In genomic region chr7:98692761-98693546, GRCm38 (mm10) we compare ENCODE assay signal across 9 mouse cellular contexts. TPM values are rescaled to one million over a fixed set of nuclear protein-coding genes. Genes with fewer than 3 reads are reported as not detected.
DNase-seq lines count a peak whose midpoint lies in the region; ATAC-seq lines count a peak whose summit lies in the region.
"Had no signal": no experiment of that assay in that cellular context is flagged by ENCODE, and none has a peak within 500 bp of the region (broad histone marks: within the 10 kb centered on the region; RNA-seq: fewer than 3 reads in every experiment).

No protein-coding gene starts in this region.

- H3K4me3 ChIP-seq in heart, embryonic 12.5 days: no peak overlapping the region
- H3K4me3 ChIP-seq in midbrain, embryonic 14.5 days (replicated peaks; ENCODE audit: low read depth, low read length): no peak overlapping the region

- H3K4me2 ChIP-seq in heart, embryonic 12.5 days: peak overlapping the region; percentile 50
- no peak overlapping the region for H3K4me2 ChIP-seq in midbrain, embryonic 14.5 days (ENCODE audit: low read length)

- no peak overlapping the region for H3K9ac ChIP-seq in heart, embryonic 12.5 days
- no peak overlapping the region for H3K9ac ChIP-seq in midbrain, embryonic 14.5 days (replicated peaks; ENCODE audit: low read length)

- H3K27ac ChIP-seq in heart, embryonic 12.5 days (ENCODE audit: poor library complexity, severe bottlenecking): peak overlapping the region; percentile 52; the same call in 1 of the 2 replicates
- H3K27ac ChIP-seq in midbrain, embryonic 14.5 days (replicated peaks; ENCODE audit: low read depth, low read length): no peak overlapping the region

- ATAC-seq in heart, embryonic 12.5 days (ENCODE audit: insufficient number of reproducible peaks, low FRiP score): peak; percentile 59; the same call in 1 of the 2 replicates
- ATAC-seq in erythroid progenitor cell, adult 5-6 weeks (replicated peaks; ENCODE audit: low FRiP score, poor library complexity, severe bottlenecking): no peak
- no peak for ATAC-seq in midbrain, embryonic 14.5 days (ENCODE audit: low FRiP score, low TSS enrichment)

- H3K36me3 ChIP-seq in heart, embryonic 12.5 days: no peaks in the 10 kb centered on the region
- no peaks in the 10 kb centered on the region for H3K36me3 ChIP-seq in midbrain, embryonic 14.5 days (ENCODE audit: control insufficient read depth, insufficient read depth, low read length)

- peak; percentile 23 for DNase-seq in embryo, embryonic 10 days (ENCODE audit: low spot score)
- DNase-seq in embryo, embryonic 11 days: no peak
- DNase-seq in 416B (ENCODE audit: low read depth): peak; percentile 58
- DNase-seq in kidney, postnatal 25 days: peak; percentile 80 to 84
- no peak for DNase-seq in ovary, postnatal 36 days (ENCODE audit: low spot score)
- DNase-seq in midbrain, embryonic 14.5 days: no peak

- WGBS in heart, embryonic 12.5 days: 36% methylated on average over 24 of the region's 24 CpGs
- WGBS in midbrain, embryonic 14.5 days: 50% methylated on average over 24 of the region's 24 CpGs

- no peaks in the 10 kb centered on the region for H3K9me3 ChIP-seq in heart, embryonic 12.5 days (replicated peaks)
- H3K9me3 ChIP-seq in midbrain, embryonic 14.5 days (ENCODE audit: control insufficient read depth, low read length): no peaks in the 10 kb centered on the region

- peaks cover 12% of the 10 kb centered on the region for H3K4me1 ChIP-seq in heart, embryonic 12.5 days (replicated peaks)
- no peaks in the 10 kb centered on the region for H3K4me1 ChIP-seq in midbrain, embryonic 14.5 days (ENCODE audit: control insufficient read depth, insufficient read depth, low read length)

- no peaks in the 10 kb centered on the region for H3K27me3 ChIP-seq in heart, embryonic 12.5 days (replicated peaks)
- no peaks in the 10 kb centered on the region for H3K27me3 ChIP-seq in midbrain, embryonic 14.5 days (ENCODE audit: control insufficient read depth, insufficient read depth, low read length)
- H3K27me3 ChIP-seq: CH12.LX had no signal

RNA-seq across cellular contexts. Expression of gene Thap12, which starts 9.9 kb away (rescaled TPM):
- 49.2 and 50.1 TPM in 2 replicates for polyA plus RNA-seq in heart, embryonic 12.5 days (2016; fragmentation: Nextera tagmentation; extraction: Ambion mirVana)
- total RNA-seq in erythroid progenitor cell, adult 5-6 weeks (2015; ENCODE audit: low replicate concordance): 12.6 and 16.8 TPM in 2 replicates
- 10.4 and 19.3 TPM in 2 replicates for total RNA-seq in erythroid progenitor cell, adult 5-6 weeks (2017; ENCODE audit: low replicate concordance)
- polyA plus RNA-seq in midbrain, embryonic 14.5 days (2014; fragmentation: Nextera tagmentation; extraction: Ambion mirVana): 42.0 and 61.6 TPM in 2 replicates

RNA-seq across cellular contexts. Expression of gene Emsy, which starts 36.4 kb away (rescaled TPM):
- 28.2 and 34.1 TPM in 2 replicates for polyA plus RNA-seq in heart, embryonic 12.5 days (2016; fragmentation: Nextera tagmentation; extraction: Ambion mirVana)
- total RNA-seq in erythroid progenitor cell, adult 5-6 weeks (2015; ENCODE audit: low replicate concordance): 157 and 167 TPM in 2 replicates
- total RNA-seq in erythroid progenitor cell, adult 5-6 weeks (2017; ENCODE audit: low replicate concordance): 77.0 and 106 TPM in 2 replicates
- 48.3 and 67.7 TPM in 2 replicates for polyA plus RNA-seq in midbrain, embryonic 14.5 days (2014; fragmentation: Nextera tagmentation; extraction: Ambion mirVana)

Comparison
In these comparisons a context has a peak if more than half of its experiments do, and no peak if none do; other contexts are left out.
1. DNase-seq: peak in embryo, embryonic 10 days (single experiment), 416B (single experiment) and kidney, postnatal 25 days (2 of 2); none in embryo, embryonic 11 days (single experiment), ovary, postnatal 36 days (single experiment) and midbrain, embryonic 14.5 days (single experiment).